Mouse (Mus musculus) liver, postnatal 0 days (tissue): ENCODE results near the gene Samm50.

ENCODE experiments used
- CTCF ChIP-seq: sonication (generic); IDR thresholded peaks from 2 replicates; pipeline ENCODE4 v1.5.1; 2016; ENCODE audit warnings: antibody characterized with exemption, low read depth
- EP300 ChIP-seq: IDR thresholded peaks from 2 replicates; pipeline ENCODE4 v1.6.1; 2016; ENCODE audit warnings: antibody characterized with exemption, low read depth, mild to moderate bottlenecking

DNA sequence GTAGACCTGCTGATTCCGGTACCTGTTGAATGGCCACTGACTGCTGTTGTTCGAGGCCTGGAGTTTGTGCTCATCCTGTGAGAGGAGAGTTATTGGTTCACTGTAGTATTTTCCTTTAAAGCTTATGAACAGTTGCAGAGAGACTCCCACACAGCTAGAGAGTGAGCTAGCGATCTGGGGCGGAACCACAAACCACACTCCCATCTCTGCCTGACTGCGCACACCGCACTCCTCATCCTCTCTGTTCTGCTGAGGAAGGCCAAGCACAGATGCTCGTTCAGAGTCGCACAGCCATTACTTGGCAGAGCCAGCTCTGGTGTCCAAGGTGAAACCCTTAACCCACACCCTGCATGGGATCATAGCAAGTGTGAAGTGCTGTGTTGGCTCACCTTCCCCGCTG lies 13.3 kb upstream of the Samm50 start:
- TF ChIP-seq CTCF = no peak
- TF ChIP-seq EP300 = no peak
